Mouse (Mus musculus): ENCODE data around the gene Igf2bp2.
A peak's percentile ranks its signal among the peaks of the same experiment; 100 is the strongest.

Igf2bp2 gene

GRCm38 (mm10) chr16:22147131-22147530 is 16.0 kb downstream of the Igf2bp2 start:
- DNase-seq: no peak

GRCm38 (mm10) chr16:22146071-22146470 is 17.0 kb downstream of the Igf2bp2 start:
- no peak for DNase-seq

GRCm38 (mm10) chr16:22144490-22144889 is 18.6 kb downstream of the Igf2bp2 start:
- DNase-seq: no peak

- DNase-seq: peak in 1 of 2 experiments; percentile 37
Observed at GRCm38 (mm10) chr16:22140861-22141260, 22.2 kb downstream of the Igf2bp2 start.

DNA sequence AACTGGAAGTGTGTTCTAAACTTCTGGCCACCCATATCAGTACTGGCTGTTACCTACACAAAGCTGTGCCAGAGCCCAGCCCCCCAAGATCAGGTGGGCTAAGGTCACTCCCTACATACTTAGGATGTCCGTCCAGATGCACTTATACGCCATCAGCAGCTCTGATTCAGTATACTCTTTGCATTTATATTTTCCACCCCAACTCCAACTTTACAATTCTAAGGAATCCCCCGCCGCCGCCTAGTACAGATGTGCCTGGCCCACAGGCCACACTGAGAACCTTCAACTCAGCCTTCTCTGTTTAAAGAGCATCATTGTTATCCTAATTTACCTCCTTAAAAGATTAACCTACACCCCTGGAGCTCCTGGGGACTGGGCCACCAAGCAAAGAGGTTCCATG is 23.3 kb downstream of the Igf2bp2 start:
- DNase-seq: no peak

DNA sequence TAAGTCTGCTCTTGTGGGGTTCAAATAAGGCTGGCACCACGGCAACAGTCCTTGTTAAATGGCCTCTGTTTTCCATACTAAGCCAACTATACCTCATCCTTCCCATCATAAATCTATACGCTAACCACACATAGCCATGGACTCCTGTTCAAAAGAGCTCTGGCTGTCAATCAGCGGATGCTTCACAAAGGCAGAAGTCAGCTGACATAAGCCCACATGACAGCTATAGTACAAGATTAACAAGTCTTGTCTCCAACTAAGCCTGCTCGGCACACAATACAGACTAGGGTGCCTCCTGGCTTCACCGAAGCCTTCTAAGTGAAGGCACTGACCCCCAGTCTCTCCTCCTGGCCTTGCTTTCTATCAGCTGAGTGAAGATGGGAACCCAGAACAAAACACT is 26.9 kb downstream of the Igf2bp2 start:
- DNase-seq: no peak

GRCm38 (mm10) chr16:22131321-22131720 is 31.8 kb downstream of the Igf2bp2 start:
- DNase-seq: no peak

GRCm38 (mm10) chr16:22129511-22129910 is 33.6 kb downstream of the Igf2bp2 start:
- peak in 1 of 2 experiments; percentile 44 for DNase-seq

- DNase-seq: no peak
Observed at GRCm38 (mm10) chr16:22128595-22128994, 34.5 kb downstream of the Igf2bp2 start.

DNA sequence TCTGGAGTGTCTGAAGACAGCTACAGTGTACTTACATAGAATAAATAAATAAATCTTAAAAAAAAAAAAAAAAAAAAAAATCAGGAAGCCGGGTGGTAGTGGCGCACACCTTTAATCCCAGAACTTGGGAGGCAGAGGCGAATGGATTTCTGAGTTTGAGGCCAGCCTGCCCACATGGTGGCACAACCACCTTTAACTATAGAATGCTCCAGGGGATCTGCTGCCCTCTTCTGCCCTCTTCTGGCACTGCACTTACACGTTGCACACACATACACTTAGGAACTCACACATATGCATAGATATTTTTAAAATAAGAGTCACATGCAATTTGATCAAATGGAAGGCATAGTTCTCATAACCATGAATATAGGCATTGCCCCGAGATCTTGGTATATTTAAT is 35.3 kb downstream of the Igf2bp2 start:
- DNase-seq: no peak

- DNase-seq: no peak
Observed at GRCm38 (mm10) chr16:22126936-22127335, 36.2 kb downstream of the Igf2bp2 start.

GRCm38 (mm10) chr16:22124325-22124918 is 38.7 kb downstream of the Igf2bp2 start:
- DNase-seq: no peak

GRCm38 (mm10) chr16:22123658-22124057 is 39.4 kb downstream of the Igf2bp2 start:
- DNase-seq: peak; percentile 82

GRCm38 (mm10) chr16:22121109-22121508 is 42.0 kb downstream of the Igf2bp2 start:
- no peak for DNase-seq

- peak; percentile 17 to 40 for DNase-seq
Observed at GRCm38 (mm10) chr16:22119524-22119923, 43.6 kb downstream of the Igf2bp2 start.

DNA sequence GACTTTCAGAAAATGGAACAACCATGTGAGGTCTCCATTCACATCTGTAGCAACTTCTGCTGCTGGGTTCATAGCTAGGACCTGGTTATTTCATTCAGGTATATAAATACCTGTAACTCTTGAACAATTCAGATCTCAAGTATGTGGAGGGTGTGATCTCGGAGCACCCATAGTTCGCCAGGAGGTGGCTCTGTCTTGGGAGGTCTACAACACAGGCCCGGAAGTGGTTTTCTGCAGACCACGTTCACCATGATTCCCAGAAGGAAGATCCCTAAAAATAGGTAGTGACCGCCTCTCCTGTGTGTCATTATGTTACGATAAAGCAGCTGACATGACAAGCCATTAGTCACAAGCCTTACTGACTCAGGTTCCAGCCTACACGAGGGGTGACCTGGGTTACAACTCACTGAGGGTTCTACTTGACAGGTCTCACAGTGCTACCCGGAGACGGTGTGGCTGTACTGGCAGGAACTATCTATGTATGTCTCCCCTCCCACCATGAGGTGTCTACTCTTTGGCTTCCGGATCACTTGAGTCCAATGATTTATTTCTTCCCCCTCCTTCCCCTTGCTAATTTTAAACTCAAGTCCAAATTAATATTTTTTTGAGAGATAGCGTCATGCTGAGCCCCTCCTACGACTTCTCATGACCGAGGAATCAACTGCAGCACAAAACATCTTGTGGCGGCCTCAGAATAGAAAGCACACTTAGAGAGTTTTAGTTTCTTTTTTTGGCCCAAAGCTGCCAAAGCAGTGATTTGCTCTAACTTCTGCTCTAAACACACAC is 44.2 kb downstream of the Igf2bp2 start:
- DNase-seq: peak; percentile 20 to 38

DNA sequence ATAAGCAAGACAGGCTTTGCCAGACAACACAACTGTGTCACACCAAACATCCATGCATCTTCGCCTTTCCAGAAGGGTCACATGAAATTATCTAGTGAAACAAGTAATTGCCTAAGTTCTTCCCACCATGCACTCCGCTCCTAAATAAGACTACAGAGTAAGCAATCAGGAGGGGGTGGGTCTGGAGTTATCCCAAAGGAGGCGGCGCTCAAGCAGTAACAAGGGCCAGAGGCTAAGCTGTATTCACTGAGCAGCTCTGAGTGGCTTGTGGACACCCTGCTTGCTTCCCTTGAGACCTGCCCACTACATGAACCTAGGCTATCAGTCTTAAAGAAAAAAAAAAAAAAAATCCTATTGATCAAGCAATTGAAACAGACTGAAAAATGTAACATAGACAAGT is 44.9 kb downstream of the Igf2bp2 start:
- DNase-seq: peak; percentile 26 to 36

GRCm38 (mm10) chr16:22116748-22117147 is 46.4 kb downstream of the Igf2bp2 start:
- DNase-seq: no peak

DNA sequence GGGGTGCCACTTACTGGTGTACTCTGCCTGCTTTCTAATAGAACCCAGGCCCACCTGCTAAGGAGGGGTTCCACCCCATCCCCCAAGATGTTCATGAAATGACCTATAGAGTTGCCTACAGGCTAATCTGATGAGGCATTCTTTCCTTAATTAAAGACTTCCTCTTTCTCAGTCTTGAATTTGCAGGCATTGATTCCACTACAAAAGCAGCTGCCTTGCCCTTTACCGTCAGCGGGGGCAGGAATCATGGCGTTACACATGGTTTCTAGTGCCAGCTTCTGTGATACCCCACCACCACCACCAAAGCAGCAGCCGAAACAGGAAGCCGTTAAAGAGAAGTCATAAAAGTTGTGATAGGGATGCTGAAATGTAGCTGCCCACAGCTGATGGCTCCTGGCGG is 47.0 kb downstream of the Igf2bp2 start:
- DNase-seq: no peak

GRCm38 (mm10) chr16:22110036-22110435 is 53.1 kb downstream of the Igf2bp2 start:
- no peak for DNase-seq

DNA sequence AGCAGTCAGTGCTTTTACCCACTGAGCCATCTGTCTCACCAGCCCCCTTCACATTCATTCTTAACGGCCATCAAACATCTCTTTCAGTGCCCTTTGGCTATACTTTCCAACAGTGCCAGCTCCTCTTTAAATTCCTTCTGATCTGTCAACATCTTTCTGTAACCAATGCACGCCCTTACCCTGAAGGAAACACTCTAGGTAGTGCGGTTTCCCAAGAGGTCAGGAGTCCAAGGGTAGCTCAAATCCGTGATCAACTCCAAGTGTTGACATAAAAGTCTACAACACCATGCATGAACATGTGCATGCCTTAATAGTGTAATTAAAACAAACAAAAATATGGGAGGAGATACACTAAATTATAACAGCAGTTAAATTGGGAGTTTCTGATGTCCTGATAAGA is 53.9 kb downstream of the Igf2bp2 start:
- DNase-seq: no peak

GRCm38 (mm10) chr16:22107897-22108516 is 55.1 kb downstream of the Igf2bp2 start:
- peak; percentile 66 to 70 for DNase-seq

- no peak for DNase-seq
Observed at GRCm38 (mm10) chr16:22106012-22106584, 57.0 kb downstream of the Igf2bp2 start.

DNA sequence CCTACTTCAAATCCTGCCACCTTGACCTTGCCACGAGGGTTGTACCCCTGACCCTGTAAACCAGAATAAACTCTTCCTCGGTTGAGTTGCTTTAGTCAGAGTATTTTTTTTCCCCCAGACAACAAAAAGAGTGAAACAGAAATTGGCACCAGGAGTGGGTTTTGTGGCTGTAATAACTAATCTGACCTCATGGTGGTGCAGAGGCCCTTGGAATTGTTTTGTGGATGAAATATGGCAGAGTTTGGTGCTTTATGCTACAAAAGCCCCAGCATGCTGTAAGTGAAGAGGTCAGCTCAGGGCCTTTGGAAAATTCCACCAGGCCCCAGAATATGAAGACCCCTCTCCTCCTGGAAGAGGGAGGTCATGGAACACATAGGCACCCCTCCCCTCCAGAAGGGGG is 63.0 kb downstream of the Igf2bp2 start:
- DNase-seq: no peak

Measured in kidney, postnatal 4 days (tissue).